Mouse (Mus musculus) lung, adult 2 months (tissue): ENCODE results near the gene Nfkbil1.

ENCODE experiments used
- CTCF ChIP-seq: fragments of 200-500 bp; IDR thresholded peaks from 2 replicates; pipeline ENCODE4 v1.5.1; 2011; ENCODE audit warnings: mild to moderate bottlenecking, low read length, control low read depth; ENCODE audit not compliant: insufficient read depth
- POLR2A ChIP-seq: fragments of 200-500 bp; IDR thresholded peaks from 2 replicates; pipeline ENCODE4 v1.6.1; 2011; ENCODE audit warnings: low read depth, mild to moderate bottlenecking, control low read depth, low read length, borderline replicate concordance; ENCODE audit errors: extremely low read depth

- TF ChIP-seq CTCF = no peak
- TF ChIP-seq POLR2A = no peak
These were observed 24.0 kb upstream of the Nfkbil1 start for GRCm38 (mm10) chr17:35259621-35260020.
